Mouse (Mus musculus) neutrophil, adult 5-6 weeks (primary cell): ENCODE data around the gene Srrm1. TPM values are rescaled to one million over a fixed set of nuclear protein-coding genes. Genes with fewer than 3 reads are reported as not detected.

ENCODE experiments used
- ATAC-seq: fragments of 151-379, 151-347 bp; 2 replicates; pipeline ENCODE4 v1.8.0; 2017; ENCODE audit warnings: mild to moderate bottlenecking, moderate TSS enrichment; ENCODE audit not compliant: insufficient number of reproducible peaks, poor library complexity, low FRiP score, severe bottlenecking; ENCODE audit errors: extremely low read depth
- total RNA-seq: library from RNA; stranded (forward); fragments of 200-1000 nt; gene quantifications from 2 replicates; pipeline ENCODE4 v1.2.3, GENCODE M21; 2017

Gene Srrm1
- total RNA-seq, 1 experiment from 2014 or later, result 196 TPM

DNA sequence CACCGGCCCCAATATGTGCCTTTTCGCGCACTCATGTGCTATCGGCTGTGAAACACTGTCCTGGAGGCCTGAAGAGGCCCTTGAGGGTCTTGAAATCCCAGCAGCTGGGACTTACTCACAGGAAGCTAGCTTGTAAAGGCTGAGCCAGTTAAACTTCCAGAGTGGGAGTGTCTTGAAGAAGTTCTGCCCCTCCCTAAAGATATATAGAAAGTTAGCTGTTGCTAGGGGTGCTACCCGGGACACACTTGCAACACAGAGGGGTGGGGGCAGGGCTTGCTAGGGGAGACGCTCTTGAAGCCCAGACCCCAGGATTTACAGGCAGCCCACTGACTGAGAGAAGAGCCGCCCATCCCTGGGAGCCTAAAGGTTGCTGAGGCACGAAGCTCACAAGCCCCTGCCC is 67.7 kb downstream of the Srrm1 start:
- no peak for ATAC-seq

DNA sequence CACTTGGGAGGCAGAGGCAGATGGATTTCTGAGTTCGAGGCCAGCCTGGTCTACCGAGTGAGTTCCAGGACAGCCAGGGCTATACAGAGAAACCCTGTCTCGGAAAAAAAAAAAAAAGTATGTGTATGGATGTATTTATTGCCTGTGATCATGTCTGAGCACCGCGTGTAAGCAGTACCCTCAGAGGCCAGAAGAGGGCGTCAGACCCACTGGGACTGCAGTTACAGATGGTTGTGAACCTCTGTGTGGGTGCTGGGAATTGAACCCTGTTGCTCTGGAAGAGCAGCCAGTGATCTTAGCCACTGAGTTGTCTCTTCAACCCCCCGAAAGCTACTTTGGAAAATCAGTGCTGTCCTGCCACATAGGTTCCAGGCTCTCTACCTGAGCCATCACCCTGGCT is 69.2 kb downstream of the Srrm1 start:
- ATAC-seq, result no peak

DNA sequence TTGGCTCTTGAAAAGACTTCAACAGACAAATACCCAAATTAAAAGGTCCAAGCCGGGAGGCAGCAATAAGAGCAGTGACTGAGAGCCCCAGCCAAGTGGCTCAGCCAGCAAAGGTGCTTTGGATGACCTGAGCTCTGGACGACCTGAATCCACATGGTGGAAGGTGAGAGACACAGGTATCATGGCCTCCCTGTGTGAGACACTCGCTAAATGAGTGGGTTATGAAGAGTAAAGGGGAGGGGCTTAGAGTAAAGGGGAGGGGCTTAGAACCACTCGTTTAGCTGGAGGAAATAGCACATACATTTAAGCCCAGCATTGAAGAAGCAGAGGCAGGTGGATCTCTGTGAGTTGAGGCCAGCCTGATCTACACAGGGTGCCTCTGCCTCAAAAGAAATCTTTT is 69.7 kb downstream of the Srrm1 start:
- no peak for ATAC-seq

DNA sequence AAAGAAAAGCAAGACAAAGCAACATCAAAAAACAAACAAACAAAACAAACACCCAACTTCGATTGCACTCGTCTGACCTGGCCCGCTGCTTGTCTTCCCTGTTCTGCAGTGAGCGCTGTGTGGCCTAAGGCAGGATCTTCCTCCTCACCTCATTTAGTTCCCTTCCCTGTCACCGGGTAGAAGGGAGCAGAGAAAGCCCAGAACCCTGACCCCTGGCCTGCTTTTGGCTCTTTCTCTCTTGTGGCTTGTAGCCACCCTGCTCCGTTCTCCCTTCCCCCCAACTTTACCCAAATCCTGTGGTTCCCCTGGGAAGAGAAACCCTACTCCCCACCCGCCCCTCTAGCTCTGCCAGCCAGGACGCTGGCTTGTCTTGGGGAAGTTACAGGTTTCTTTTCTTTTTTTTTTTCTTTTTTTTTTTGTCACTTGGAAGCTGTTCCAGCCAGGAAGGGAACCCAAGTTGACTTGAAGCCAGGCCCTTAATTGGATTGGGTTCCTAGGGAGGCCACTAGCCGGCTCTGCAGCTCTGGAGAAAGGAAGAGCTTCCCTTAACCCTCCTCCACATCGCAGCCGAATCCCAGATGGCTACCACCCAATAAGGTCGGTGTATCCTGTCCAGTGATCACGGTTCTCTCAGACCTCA is 70.3 kb downstream of the Srrm1 start:
- ATAC-seq, result no peak

DNA sequence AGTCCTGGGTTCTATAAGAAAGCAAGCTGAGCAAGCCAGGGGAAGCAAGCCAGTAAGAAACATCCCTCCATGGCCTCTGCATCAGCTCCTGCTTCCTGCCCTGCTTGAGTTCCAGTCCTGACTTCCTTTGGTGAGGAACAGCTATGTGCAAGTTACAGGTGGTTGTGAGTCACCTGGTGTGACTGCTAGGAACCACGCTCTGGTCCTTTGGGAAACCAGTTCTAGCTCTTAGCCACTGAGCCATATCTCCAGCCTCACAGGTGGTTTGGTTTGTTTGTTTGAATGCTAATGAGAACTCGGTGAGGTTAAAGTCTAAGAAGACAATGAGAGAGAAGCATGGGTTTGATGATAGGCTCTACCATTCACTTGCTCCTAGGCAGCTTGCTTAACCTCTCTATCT is 73.1 kb downstream of the Srrm1 start:
- peak; percentile 73 for ATAC-seq

DNA sequence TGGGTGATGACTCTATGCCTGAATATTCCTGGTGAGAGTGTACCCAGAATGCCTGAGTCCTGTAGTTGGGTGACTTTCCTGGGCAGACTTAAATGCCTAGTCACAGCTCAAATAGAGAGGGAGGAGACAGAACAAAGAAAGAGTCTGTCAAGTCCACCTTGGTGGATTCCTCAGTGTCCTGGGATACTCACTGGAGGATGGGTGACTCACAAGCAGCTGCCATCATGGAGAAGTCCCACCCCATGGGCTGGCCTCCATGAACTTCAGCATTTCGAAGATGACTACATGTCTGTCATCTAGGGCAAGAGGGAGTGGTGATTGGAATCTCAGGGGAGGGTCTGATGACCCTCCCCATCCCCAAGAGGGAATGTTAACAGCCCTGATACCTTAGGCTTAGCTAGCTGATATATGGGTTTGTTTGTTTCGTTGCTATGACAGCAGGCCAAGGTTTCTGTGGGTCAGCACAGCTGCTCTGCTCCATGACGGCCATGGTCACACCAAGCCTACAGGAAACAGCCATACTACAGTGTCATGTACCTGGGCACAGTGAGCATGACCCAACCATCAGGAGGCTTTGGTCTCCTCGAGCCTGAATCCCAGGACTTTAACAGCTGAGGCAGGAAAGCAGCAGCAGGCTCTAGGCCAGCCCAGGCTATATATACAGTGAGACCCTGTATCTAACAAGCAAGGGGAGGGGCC is 76.3 kb downstream of the Srrm1 start:
- no peak for ATAC-seq

DNA sequence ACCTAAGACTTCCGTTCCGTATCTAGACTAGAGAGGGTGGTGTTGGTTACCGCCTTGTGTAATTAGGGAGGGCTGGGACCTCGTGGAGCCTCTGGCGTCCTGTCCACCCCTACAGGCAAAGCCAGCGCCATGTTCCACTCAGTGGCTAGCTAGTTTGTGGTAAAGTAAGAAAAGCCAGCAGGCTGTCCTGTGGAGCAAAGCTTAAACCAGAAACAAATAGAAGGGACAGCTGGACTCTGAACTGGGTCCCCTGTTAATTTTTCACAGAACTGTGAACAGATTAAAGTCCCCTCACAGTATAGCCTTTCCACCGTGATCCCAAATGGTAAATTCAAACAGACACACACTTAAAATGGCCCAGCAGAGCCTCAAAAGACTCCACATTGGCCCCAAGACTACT is 78.4 kb downstream of the Srrm1 start:
- no peak for ATAC-seq

DNA sequence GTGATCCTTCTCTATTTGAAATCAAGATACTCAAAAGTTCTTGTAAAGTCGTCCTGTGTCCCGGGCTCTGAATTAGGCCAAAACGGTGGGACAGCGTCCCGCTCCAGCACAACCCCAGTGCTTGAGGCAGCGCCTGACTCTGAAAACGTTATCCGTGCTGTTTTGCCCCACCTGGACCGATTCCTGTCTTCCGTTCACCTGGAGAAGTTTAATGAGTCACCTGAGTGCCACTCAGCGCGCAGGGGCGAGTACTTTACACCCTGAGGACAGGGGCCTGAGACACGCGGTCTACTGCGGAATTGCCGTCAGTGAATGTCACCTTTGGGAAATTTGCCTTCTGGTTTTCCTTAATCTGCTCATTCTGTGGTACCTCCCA is 79.8 kb downstream of the Srrm1 start:
- no peak for ATAC-seq

DNA sequence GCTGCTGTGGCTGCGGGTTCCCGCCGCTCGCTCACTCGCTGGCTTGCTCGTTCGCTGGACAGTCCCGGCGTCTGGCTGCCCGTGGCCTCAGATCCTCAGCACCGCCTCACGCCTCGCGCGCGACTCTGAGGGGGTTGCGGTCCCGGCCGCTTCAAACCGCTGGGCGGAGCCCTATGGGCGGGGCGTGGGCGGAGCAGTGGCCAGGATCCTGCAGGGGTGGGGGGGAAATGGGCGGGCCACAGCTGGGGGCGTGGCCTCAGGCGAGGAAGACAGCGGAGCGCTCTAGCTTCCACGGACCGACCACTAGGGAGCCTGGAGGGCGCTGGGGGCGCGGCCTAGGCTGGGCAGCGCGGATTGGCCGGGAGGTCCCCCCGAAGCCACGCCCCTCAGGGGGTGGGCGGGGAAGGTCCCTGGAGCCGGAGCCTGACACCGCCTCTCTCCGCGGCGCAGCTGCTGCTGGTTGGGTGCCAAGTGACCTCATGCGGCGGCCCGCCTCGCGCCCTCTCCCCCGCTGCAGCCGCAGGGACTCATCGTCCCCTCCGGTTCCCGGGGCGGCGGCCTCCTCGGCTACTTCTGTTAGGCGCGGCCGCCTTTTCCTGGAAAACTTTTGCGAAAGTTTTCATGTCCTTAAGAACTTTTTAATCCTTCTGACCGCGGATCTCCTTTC is 80.3 kb downstream of the Srrm1 start, which contains the start of gene Clic4:
Clic4 (minus strand) TSS at position 175 of the 667 bp plus-strand sequence.
- peak; percentile 93 for ATAC-seq

DNA sequence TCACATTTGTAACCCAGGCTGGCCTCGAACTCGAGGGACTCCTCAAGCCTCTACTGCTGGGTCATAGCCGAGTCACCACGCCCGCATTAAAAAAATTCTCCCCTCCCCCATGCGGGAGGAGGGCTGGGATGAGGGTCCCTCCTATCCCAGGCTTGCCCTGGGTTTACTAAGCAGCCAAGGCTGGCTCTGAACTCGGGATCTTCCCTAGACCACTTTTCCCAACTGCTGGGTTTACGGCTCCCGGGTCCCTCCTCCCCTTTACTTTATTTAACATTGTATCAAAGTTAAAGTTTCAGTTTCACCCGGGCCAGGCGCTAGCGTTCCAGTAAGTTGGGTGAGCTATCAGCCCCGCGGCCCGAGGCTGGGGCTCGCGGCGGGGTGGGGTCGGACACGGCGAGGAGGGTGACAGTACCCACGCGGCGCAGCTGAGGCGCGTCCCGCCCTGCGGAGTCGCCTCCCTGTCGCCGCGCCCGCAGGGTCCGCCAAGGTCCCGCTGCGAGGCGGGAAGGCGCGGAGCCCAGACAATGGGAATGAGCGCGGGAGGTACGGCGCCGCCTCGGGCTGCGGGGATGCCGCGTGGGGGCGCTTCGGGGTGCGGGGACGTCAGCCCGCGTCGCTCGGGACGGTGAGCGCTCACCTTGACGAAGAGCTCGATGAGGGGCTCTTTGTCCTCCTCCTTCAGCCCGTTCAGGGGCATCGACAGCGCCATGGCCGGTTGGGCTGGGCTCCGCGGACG is 81.1 kb downstream of the Srrm1 start:
- ATAC-seq, result no peak

DNA sequence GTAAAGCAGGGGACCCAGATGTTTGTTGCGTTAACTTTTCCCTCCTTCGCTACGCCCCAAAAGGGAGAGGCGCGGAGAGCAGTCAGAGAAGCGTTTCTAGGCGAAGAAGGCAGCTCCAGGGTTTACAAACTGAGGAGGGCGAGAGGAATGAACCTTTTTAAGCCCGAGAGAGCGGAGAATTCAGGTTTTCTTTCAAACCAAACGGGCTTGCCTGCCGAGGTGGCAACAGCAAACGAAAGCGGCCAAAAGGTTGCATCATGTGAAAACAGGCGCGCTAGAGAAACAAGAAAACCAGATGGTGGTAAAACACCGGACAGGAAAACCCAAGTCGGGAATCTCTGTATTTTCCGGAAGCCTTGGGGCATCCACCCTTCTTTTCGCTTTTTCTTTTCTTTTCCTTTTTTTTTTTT is 81.7 kb downstream of the Srrm1 start:
- no peak for ATAC-seq

Other genes with a start within 250 kb of the Srrm1 start
- 24.0 and 27.3 TPM in 2 replicates for gene Runx3, start 232.7 kb downstream of the Srrm1 start, total RNA-seq
- gene Clic4, start 80.5 kb downstream of the Srrm1 start, total RNA-seq, result 31.7 and 32.3 TPM in 2 replicates
- gene Ncmap, start 44.9 kb upstream of the Srrm1 start, total RNA-seq, result not detected in 2 replicates
- gene Rcan3, start 80.5 kb upstream of the Srrm1 start, total RNA-seq, result 3.6 and 4.5 TPM in 2 replicates
- gene Stpg1, start 141.5 kb upstream of the Srrm1 start, total RNA-seq, result 0.47 and 1.5 TPM in 2 replicates
- gene Nipal3, start 141.7 kb upstream of the Srrm1 start, total RNA-seq, result 44.2 and 48.1 TPM in 2 replicates
- gene Grhl3, start 220.3 kb upstream of the Srrm1 start, total RNA-seq, result 0.23 and 0.49 TPM in 2 replicates